Mouse (Mus musculus) embryonic facial prominence, embryonic 15.5 days (tissue): Measurements from ENCODE around the gene Socs3. TPM values are rescaled to one million over a fixed set of nuclear protein-coding genes. Genes with fewer than 3 reads are reported as not detected.

Source experiments
- microRNA-seq: library from miRNA; unstranded; fragments of <30 nt; microRNA quantifications from one replicate; pipeline ENCODE4, GENCODE M21; 2016; ENCODE audit warnings: borderline number of aligned reads
- polyA plus RNA-seq: library from polyadenylated mRNA; unstranded; fragments of >200 nt; fragmentation: Nextera tagmentation; extraction: Ambion mirVana; gene quantifications from 2 replicates; pipeline ENCODE4 v1.2.1, GENCODE M21; 2015

The Socs3 gene
- polyA plus RNA-seq, 1 experiment from 2014 or later: 21.2 TPM

Small RNAs within 50 kb of the gene (microRNA-seq; reads per million reads assigned to microRNA genes)
- gene Mir6933: not detected

Other genes starting within 250 kb of the Socs3 start
- gene Tmc8, start 188.0 kb downstream of the Socs3 start, polyA plus RNA-seq: 0.94 and 1.1 TPM in 2 replicates
- gene Tmc6, start 187.8 kb downstream of the Socs3 start, polyA plus RNA-seq: 23.2 and 25.3 TPM in 2 replicates
- 0.25 TPM in 1 of 2 replicates, not detected in the other for gene 6030468B19Rik, start 172.4 kb downstream of the Socs3 start, polyA plus RNA-seq
- gene Gm20708, start 160.4 kb downstream of the Socs3 start, polyA plus RNA-seq: 0.60 and 0.76 TPM in 2 replicates
- 76.1 and 79.6 TPM in 2 replicates for gene Syngr2, start 160.4 kb downstream of the Socs3 start, polyA plus RNA-seq
- gene Afmid, start 144.1 kb downstream of the Socs3 start, polyA plus RNA-seq: 5.3 and 5.8 TPM in 2 replicates
- gene Tk1, start 144.0 kb downstream of the Socs3 start, polyA plus RNA-seq: 115 and 124 TPM in 2 replicates
- gene Birc5, start 120.8 kb downstream of the Socs3 start, polyA plus RNA-seq: 225 and 239 TPM in 2 replicates
- not detected in 2 replicates for gene Tmem235, start 109.3 kb downstream of the Socs3 start, polyA plus RNA-seq
- gene Tha1, start 96.6 kb downstream of the Socs3 start, polyA plus RNA-seq: 4.7 and 4.9 TPM in 2 replicates
- 39.9 and 41.2 TPM in 2 replicates for gene Pgs1, start 16.2 kb upstream of the Socs3 start, polyA plus RNA-seq
- 0.17 and 0.21 TPM in 2 replicates for gene Dnah17, start 160.6 kb upstream of the Socs3 start, polyA plus RNA-seq